Mouse (Mus musculus) spleen, adult 18-20 months (tissue): ENCODE data around the gene Negr1.

Source experiments
- DNase-seq, 2 experiments: peaks; one replicate each; pipeline ENCODE4 v3.0.0; 2022; ENCODE audit warnings: mixed read lengths in 2 of 2

Gene Negr1

DNA sequence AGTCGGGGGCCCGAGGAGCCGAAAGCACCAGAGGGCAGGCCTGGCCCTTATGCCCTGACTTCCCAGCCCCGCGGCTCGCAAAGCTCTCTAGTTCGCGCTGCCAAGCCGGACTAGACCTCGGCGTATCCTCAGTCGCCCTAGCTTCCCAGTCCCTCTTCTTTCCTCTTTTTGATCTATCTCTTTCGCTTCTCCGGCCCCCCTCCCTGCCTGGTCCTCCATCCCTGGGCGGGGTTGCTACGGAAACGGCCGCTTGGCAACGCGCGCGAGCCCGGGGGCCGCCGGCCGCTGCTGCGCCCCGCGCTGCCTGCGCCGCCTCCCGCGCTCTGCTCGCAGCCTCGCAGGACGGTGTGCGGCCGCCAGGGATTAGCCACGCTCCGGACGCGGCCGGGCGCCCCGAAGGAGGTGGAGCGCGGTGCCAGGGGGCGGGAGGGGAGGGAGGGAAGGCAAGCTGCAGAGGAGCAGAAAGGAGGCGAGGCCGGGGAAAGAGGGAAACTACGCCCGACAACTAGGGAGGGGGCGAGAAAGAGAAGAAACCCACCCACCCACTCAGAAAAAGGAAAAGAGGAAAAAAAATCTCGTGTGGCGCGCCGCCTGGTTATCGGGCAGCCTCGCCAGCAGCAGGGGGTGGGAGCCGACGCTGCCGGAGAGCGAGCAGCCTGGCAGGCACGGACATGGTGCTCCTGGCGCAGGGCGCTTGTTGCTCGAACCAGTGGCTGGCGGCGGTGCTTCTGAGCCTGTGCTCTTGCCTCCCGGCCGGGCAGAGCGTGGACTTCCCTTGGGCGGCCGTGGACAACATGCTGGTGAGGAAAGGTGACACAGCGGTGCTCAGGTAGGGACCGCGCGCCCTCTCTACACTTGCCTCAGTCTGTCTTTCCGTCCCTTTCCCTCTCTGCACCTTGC lies at the start of gene Negr1:
Gene Negr1, plus strand, starts transcription at position 271 of the 900 bp plus-strand sequence.
- DNase-seq, result no peak

DNA sequence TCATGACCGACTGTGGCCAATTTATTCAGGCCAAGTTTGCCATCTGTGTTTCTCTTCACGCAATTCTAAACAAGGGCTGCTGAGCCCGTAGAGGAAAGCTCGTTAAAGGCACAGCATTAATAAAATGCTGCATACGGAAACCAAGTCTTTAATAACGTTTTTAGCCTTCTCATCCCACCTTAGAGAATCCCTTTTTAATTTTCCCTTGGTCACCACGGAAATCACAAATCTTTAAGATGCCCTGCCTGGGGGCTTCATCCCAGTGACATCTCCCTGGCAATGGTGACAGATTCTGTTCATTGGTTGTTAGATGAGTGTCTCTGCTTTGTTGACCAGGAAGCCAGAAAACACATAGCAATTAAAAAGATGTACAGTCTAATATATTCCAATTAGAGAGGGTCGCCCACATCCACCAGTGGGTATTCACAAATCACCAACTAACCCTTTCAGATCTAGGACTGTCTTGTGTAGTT lies 35.1 kb upstream of the Negr1 start:
- DNase-seq, result no peak

DNA sequence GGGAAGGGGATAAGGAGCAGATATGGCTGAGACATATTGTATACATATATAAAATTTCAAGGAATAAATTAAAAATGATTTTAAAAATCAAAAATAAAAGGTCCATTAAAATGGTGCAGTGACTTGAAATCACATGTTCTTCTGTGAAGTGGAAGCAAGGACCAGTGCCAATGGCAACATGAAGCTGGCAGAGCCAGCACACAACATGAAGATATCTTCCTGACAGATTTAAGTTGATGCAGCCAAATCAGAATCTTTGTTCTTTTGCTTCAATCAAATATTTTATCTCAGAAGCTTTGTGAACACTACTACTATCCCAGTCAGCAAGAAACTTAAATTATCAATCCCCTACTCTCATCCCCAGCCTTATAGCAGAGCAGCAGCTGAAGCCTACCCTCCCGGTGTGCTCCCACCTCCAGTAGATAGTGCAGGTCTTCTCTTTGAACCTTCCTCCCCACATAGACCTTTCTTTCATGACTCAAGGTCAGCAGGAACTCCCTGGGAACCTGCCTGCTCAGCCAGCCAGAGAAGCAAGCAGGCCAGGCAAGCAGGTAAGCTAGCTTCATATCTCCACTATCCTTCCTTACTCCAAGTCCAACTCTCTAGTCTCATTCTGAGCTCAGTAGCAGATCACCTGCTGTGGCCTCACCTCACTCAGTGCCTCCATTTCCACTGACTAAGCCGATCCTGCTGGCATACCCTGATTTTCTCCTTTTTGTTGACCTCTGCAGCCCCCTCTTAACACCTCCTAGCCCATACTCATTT lies 34.2 kb upstream of the Negr1 start:
- DNase-seq, result no peak

DNA sequence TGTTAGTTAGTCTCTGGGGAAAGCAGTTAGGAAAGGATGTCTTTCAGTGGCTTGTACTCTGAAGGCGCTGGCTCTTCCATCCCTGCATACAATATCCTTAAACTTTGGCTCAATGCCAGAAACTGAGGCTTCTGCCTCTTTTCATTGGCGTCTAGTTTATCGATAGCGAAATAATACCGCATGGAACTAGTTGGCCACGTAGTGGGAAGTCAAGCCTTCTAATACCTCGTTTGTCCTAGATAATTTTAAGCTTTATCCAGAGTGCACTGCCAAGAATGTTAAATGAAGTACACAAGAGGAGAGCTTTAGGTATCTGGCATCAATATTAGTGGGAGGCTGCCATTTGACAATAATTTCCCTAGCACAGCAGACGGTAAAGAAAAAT lies 2.2 kb upstream of the Negr1 start:
- no peak for DNase-seq

DNA sequence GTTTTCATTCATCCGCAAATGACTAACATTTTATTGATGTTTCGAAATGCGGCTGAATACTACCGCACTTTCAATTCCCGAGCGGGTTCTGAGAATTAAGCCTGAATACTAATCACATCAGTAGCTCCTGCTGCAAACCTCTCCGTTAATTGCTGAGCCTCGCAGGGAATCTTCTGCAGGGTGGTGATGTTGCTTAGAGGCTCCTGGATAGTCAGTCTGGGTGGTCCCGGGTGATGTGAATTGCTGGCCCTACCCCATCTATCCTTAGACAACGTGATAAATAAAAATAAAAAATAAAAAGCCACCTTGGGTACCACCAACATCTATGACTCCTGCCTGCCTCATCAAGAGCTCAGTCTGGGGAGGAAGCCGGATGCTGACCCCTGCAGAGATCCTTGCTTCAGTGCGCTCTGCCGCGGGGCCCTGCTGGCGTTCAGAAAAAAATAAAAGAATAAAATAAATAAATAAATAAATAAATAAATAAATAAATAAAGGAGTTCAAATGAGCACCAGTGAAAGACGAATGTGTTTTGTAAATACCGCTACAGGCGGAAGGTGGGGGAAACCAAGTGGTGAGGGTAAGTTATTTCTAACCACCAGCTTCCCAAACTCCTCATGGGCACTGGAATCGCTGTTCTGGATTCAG lies 1.6 kb upstream of the Negr1 start:
- DNase-seq, result no peak

DNA sequence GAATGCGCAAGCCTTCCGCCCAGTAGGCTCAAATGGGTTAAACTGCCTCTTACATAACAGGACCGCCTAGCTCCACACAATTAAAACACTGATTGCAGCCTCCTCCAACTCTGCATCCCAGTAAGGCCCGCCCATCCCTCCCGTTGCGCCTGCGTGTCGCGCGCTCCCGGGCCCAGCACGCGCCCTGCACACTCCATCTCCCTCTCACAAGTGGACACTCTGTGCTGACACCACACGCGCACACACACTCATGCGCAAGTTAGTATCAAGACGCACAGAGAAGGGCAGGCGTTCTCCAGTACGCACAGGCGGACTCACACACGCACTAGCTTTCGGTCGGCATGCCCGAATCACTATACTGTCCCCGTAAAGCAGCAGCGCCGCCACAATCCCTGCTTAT lies 828 bp upstream of the Negr1 start:
- DNase-seq, result no peak

DNA sequence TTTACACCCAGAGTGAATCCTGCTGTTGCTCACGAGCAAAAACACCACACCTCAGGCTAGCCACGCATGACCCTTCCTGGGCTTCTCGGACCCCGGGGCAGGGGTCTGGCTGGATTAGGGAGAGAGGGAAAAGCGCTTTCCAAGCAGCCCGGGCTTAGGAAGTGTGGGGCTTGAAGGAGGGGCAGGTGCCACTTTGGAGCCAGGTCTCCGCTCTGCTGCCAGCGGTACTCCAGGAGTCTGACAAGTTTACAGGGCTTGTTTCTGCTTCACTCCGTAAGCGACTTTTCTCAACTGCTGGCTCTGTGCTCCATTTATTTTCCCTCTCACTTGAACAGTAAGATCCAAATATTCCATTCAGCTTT lies 811 bp downstream of the Negr1 start:
- DNase-seq, result no peak

DNA sequence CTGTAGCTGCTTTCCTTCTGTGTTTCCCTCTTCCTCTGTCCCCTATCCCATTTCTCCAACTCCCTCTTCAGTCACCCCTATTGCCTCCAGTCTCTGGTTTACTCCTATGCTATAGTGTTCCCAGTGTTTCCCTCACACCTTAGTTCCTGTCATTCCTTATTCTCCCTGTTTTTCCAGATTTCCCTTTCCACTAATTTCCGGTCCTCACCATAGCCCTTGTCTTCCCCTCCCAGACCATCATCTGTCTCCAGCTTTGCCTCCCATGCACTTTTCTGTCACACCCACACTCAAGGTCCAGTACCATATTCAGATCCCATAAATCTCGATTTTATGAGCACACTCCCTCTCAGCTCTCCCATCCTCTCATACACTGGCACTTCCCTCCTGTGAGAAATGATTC lies 1.2 kb downstream of the Negr1 start:
- DNase-seq, result no peak

DNA sequence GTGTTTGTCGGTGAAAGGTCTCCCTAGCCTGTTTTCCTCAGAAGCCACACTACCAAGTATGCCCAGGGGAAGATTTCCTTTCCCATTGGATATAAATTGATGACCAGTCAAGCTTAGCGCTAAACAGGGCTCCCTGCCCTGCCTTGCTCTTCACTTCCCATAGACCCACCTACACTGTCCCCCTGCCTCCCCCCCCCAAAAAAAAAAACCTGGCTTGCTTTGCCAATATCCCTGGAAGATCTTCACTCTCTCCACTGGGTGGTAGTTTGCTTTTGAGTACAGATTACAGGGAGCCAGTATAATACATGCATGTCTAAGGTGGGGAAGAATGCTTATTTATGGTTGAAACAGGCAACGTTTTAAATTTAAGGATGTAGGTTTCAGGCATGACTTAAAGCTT lies 1.8 kb downstream of the Negr1 start:
- no peak for DNase-seq

DNA sequence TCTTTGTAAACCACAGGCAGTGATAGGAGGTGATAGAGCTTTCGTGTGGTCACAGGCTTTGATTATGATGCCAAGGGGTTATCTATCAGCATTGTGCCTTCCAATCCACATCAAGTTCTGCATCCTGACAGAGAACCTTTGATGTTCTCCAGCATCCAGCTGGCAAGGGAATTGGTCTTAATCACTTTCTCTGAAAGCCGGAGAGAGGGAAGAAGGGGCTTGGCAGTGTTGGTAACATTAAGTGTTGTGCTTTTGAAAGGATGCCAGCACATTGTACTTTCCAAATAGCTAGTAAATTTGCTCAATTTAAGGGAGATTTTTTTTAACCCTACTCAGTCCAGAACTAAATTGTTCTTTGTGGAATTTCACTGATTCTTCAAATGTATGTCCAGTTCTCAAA lies 11.9 kb downstream of the Negr1 start:
- no peak for DNase-seq

DNA sequence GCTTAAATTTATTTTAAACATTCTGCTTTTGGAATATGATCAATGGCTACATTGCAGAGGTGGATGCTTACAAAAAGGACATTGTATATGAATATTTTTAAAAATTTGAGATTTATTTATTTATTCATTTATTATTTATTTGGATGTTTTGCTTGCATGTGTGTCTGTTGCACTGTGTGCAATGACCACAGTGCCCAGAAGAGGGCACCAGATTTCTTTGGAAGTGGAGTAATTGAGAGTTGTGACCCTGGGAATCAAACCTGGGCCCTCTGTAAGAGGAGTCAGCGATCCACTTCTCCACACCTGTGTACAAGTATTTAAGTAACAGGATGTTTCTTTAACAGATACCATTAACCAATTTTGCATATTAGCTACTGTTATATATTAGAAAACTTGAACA lies 14.7 kb downstream of the Negr1 start:
- DNase-seq, result no peak

DNA sequence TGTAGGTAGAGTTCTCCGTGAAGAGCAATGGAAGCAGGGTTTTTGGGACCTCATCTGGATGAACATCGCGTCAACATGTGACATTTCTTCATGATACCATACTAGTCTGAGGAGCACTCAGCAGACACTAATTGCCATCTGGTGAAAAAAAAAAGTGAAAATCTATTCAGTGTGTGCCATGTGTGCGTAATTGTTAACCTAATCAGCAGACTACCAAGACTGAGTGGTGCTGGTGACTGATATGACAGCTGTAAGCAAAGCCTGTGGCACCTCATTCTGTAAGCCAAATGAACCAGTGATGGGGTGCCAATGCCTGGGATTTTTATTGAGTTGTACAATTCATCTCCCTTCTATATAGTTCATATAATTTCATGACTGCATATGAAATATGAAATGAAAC lies 29.0 kb downstream of the Negr1 start:
- no peak for DNase-seq

DNA sequence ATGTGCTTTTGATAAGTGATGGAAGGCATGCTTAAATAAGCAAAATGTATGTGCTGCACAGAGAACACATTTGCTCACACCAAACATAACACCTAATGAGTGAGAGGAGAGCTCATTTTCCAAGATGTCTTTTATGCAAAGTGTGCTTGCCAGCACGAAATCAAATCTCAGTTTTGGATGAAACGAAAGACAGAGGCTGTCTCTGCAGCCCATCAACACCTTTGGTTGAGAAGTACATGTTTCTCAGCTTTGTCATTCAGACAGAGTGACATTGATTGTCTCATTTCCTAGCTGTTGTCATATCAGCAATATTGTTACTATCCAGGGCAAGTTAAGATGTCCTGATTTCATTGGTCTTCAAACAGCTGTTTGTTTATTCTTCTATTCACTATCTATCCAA lies 29.5 kb downstream of the Negr1 start:
- DNase-seq, result no peak

DNA sequence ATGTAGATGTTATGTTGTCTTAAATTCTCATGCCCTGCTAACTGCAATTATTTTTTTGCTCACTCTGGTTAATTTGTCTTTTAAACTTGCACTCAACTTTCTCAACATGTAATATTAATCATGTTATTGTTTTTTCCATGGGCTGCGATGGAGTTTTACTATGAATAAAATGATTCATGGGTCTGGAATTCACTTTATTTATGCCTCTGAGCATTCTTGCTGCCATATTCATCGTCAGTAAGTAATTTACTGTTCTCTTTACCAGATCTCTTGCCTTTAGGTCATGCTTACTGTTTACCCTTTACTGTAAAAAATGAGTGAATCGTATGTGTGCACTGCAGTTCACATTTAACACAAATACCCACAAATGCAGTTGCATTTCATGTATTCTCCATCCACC lies 45.3 kb downstream of the Negr1 start:
- DNase-seq, result no peak

DNA sequence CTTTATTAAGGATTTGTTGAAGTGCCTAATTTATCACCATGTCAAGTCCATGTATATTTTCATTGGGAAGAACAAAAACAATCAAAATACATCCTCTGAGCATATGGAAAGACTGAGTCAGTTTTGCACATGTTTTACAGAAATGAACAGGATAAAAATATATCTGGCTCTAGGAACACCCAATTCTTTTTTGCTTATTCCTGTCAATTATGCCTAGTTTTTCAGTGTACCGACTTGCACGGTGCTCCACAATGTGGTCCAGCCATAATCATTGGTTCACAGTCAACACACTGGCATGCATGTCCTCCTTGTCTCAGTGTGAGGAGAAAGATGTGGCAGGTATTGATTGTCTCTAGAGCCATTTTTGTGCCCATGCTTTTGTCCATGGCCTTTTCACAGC lies 58.3 kb downstream of the Negr1 start:
- DNase-seq, result no peak

DNA sequence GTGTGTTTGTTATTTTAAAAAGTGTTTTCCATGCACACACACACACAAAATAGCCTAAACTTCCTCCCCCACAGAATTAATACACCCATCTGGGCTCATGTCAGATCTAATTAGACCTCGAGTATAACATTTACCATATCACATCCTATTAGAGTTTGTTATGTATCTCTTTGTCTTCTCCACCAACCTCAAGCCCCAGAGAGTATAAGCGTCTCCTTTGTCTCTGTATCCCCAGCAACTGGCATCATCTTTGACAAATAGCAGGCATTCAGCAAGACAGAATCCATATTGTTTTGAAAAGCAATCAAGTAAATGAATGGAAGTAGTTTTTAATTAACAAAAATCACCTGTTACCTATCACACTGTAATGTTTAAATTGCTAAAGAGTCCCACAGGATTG lies 67.0 kb downstream of the Negr1 start:
- DNase-seq, result no peak

DNA sequence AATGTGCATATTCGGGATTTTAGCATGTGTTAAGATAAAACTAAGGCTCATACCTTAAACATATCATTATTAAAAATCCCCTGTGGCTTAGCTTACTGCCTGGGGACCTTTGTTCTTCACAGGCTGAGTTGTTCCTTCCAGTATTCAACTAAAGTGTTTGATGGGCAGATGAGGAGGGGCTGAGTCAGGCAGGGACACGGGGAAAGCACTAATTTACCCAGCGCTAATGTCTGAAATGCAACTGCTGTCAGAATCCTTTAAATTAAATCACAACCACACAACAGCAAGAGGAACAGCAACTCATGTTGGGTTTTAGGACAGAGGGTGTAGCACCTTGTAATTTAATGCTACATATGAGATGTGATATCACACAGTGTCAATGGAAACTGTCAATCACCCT lies 71.3 kb downstream of the Negr1 start:
- no peak for DNase-seq

DNA sequence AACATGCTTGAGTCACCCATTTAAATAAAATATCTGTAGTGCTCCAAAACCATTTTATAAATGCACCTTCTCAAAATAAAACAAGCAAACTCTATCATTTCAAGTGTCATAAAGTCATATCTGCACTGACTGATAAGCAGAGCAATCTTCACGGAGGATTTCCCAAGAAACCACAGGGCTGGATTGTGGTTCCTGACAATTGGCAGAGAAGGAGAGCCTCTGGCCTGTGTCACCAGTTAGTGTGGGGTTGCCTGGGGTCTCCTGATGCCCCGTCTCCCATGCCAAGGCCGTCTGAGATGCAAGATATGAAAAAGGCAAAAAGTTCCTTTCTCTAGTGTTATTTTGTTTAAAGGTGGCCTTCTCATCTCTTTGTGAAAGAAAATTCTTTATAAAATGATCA lies 77.8 kb downstream of the Negr1 start:
- no peak for DNase-seq

DNA sequence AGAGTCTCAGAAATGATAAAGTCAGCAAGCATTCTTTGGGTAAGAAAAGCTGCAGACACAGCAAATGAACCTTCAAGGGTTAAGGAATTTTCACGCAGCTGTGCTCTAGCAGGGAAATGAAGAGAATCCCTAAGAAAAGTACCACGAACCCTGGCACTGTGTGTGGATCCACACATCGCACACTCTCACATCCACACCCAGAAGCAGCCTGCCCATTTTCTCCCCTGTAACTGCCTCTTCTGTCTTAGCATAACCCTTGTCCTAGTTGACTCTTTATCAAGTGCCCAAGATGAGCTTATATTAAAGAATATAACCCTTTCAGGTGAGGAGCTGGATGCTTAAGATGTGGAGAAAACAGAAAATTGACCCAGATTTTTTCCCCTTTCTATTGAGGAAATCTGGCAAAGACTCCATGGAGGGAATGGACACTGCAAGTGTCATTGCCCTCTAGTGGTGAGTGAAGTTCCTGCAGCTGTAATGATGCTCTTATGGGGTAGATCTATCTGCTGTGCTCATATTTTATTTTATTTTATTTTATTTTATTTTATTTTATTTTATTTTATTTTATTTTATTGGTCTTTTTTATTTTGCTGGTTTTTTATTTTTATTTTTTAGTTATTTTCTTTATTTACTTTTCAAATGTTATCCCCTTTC lies 82.2 kb downstream of the Negr1 start:
- DNase-seq, result no peak

DNA sequence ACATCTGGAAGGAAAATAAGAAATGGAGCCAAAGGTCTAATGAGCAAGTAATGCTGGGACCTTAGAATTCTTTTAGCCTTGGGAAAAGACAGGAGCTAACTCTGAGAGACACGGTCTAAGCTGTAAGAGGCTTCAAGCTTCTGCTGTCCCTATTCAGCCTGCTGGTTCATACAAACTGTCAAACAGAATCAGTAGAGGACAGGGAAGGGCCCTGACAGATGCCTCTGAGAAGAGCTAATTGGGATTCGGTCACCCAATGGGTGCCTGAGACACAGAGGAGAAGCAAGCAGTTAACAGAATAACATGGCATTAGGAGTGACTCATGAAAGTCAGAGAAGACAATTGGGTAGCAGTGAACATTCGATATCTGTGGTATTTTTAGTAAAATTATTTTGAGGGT lies 86.8 kb downstream of the Negr1 start:
- DNase-seq, result no peak

DNA sequence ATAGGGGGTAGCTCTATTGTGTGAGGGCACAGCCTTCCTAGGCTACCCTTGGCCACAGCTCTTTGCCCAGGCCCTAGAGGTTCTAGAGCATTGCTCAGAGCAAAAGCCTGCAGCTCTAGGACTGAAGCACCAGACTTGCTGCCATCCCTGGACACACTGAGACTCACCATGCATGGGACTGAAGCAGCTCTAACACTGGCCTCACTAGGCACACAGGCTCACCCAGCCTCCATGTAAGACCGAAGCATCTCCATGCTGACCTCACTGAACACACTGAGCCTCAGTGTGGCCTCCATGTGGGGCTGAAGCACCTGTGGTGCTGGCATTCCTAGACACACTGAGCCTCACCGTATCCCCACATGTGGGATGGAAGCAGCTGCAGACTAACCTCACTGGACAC lies 101.0 kb downstream of the Negr1 start:
- no peak for DNase-seq

DNA sequence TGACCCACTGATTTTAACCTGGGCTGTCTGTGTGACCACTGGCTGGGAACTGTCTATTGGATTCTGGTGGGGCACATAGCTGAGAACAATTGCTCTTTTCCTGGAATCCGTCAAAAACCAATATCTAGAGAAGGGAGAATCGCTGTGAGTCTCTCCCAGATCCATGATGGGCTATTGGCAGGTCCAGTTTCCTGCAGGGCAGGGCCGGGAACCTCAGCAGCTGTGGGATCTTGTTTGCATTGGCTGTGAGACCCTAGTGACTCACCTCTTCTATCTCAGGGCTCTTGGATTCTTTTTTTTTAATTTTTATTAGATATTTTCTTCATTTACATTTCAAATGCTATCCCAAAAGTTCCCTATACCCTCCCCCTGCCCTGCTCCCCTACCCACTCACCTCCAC lies 111.0 kb downstream of the Negr1 start:
- DNase-seq, result no peak

DNA sequence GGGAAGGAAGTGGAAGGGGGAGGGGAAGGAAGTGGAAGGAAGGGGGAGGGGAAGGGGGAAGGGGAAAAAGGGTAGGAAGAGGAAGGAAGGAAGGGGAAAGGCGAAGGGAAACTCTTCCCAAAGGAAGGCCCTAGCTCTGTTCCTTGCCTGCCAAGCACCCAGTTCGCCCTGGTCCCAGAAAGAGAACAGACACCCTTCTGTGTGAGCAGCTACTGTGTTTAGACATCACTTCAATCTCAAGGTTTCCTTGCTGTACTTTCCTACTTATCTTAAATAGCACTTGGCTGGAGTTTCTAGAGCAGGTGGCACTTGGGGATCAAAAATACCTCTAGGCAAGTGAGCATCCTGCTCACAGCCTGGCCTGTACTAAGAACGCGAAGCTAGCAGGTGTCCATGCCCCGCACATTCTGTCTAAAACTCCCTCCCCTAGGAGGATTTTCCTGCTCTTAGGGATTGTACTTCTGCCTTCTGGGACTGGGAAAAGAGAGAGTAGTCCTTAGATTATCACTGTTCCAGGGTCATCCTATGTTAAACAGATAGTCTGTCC lies 128.5 kb downstream of the Negr1 start:
- DNase-seq, result no peak
